Mouse (Mus musculus) left cerebral cortex, postnatal 10 days (tissue): ENCODE results near the gene Dtnbp1. TPM values are rescaled to one million over a fixed set of nuclear protein-coding genes. Genes with fewer than 3 reads are reported as not detected.

Experiments used
- DNase-seq, 2 experiments: peaks; one replicate each; pipeline ENCODE4 v3.0.0; 2021 to 2022; ENCODE audit warnings: low spot score in 2 of 2, mixed read lengths in 1 of 2; ENCODE audit errors: extremely low spot score in 1 of 2
- intact Hi-C: fragments of 180-260 bp; cut with DNase I; formaldehyde crosslinking; loops from one replicate; pipeline ENCODE4 v1.15.1; 2025
- total RNA-seq, 2 experiments: library from RNA; stranded (reverse); gene quantifications; 2 replicates each; pipeline ENCODE4 v1.2.3; 2021

Gene Dtnbp1
- total RNA-seq, 2 experiments from 2014 or later, result 78.4 to 80.9 TPM

GRCm38 (mm10) chr13:44957049-44957448, 44.9 kb downstream of the Dtnbp1 start:
- DNase-seq, result no peak
- intact Hi-C loops, result no loop called here

- intact Hi-C loops, result no loop called here
- no peak for DNase-seq
These were observed 46.2 kb downstream of the Dtnbp1 start for GRCm38 (mm10) chr13:44955781-44956180.

GRCm38 (mm10) chr13:44954232-44954568, 47.7 kb downstream of the Dtnbp1 start:
- intact Hi-C loops, result no loop called here
- no peak for DNase-seq

GRCm38 (mm10) chr13:44953546-44954231, 48.3 kb downstream of the Dtnbp1 start:
- intact Hi-C loops, result no loop called here
- DNase-seq, result no peak

GRCm38 (mm10) chr13:44952393-44953086, 49.4 kb downstream of the Dtnbp1 start:
- intact Hi-C loops, result no loop called here

GRCm38 (mm10) chr13:44948320-44949250, 53.4 kb downstream of the Dtnbp1 start:
- no peak for DNase-seq
- intact Hi-C loops, result no loop called here

More at GRCm38 (mm10) chr13:44952393-44953086, 49.4 kb downstream of the Dtnbp1 start:
- DNase-seq, result no peak

- intact Hi-C loops, result no loop called here
- DNase-seq, result peak in 1 of 2 experiments; percentile 26
These were observed 54.9 kb downstream of the Dtnbp1 start for GRCm38 (mm10) chr13:44946880-44947635.

GRCm38 (mm10) chr13:44943618-44944017, 58.3 kb downstream of the Dtnbp1 start:
- no peak for DNase-seq

GRCm38 (mm10) chr13:44939326-44940035, 62.5 kb downstream of the Dtnbp1 start:
- intact Hi-C loops, result no loop called here
- no peak for DNase-seq

More at GRCm38 (mm10) chr13:44943618-44944017, 58.3 kb downstream of the Dtnbp1 start:
- intact Hi-C loops, result no loop called here

- DNase-seq, result no peak
- intact Hi-C loops, result no loop called here
These were observed 64.3 kb downstream of the Dtnbp1 start for GRCm38 (mm10) chr13:44937681-44938080.

- intact Hi-C loops, result no loop called here
- DNase-seq, result no peak
These were observed 68.4 kb downstream of the Dtnbp1 start for GRCm38 (mm10) chr13:44933575-44933974.

GRCm38 (mm10) chr13:44932307-44933264, 69.4 kb downstream of the Dtnbp1 start:
- no peak for DNase-seq

GRCm38 (mm10) chr13:44926311-44926710, 75.6 kb downstream of the Dtnbp1 start:
- DNase-seq, result no peak

More at GRCm38 (mm10) chr13:44932307-44933264, 69.4 kb downstream of the Dtnbp1 start:
- intact Hi-C loops, result no loop called here

GRCm38 (mm10) chr13:44925173-44925572, 76.8 kb downstream of the Dtnbp1 start:
- no peak for DNase-seq
- intact Hi-C loops, result no loop called here

More at GRCm38 (mm10) chr13:44926311-44926710, 75.6 kb downstream of the Dtnbp1 start:
- intact Hi-C loops, result no loop called here

GRCm38 (mm10) chr13:44924042-44924441, 77.9 kb downstream of the Dtnbp1 start:
- DNase-seq, result no peak
- intact Hi-C loops, result no loop called here

GRCm38 (mm10) chr13:44921721-44922120, 80.2 kb downstream of the Dtnbp1 start:
- DNase-seq, result no peak
- intact Hi-C loops, result no loop called here

GRCm38 (mm10) chr13:44921095-44921494, 80.9 kb downstream of the Dtnbp1 start:
- intact Hi-C loops, result no loop called here
- DNase-seq, result no peak
